Mouse (Mus musculus): ENCODE results near the gene Ap2a1. TPM values are rescaled to one million over a fixed set of nuclear protein-coding genes. Genes with fewer than 3 reads are reported as not detected.

Ap2a1 gene
- total RNA-seq, 1 experiment: 82.5 TPM

- Histone ChIP-seq H3K4me3 (ENCODE audit: insufficient read depth in 1 of 2, low read depth in 1 of 2, low read length in 2 of 2, poor library complexity in 1 of 2, severe bottlenecking in 1 of 2) (no peak within 1 kb of the TSS), H3K36me3 (ENCODE audit: control insufficient read depth, insufficient read depth, low read length, poor library complexity, severe bottlenecking) (no peaks in the 10 kb centered on the region), H3K4me1 (ENCODE audit: control insufficient read depth in 2 of 2, insufficient read depth in 2 of 2, low read length in 2 of 2, poor library complexity in 1 of 2) (no peaks in the 10 kb centered on the region), H3K27ac (ENCODE audit: insufficient read depth, low read depth, low read length, poor library complexity, severe bottlenecking) (no peak within 1 kb of the TSS), H3K9ac (ENCODE audit: insufficient read depth, low read depth, low read length, poor library complexity, severe bottlenecking) (no peak within 1 kb of the TSS), H3K9me3 (ENCODE audit: control insufficient read depth, insufficient read depth, low read depth, low read length) (no peaks in the 10 kb centered on the region)
- no peak for TF ChIP-seq HCFC1 (IDR thresholded peaks at IDR 0.05; ENCODE audit: borderline replicate concordance, insufficient read depth, low read length)
- TF ChIP-seq CHD2 (IDR thresholded peaks at IDR 0.05; ENCODE audit: low read depth, low read length): no peak
- no peak for TF ChIP-seq ZNF384 (IDR thresholded peaks at IDR 0.05; ENCODE audit: low read depth, low read length)
- no peak for TF ChIP-seq ZC3H11A (IDR thresholded peaks at IDR 0.05; ENCODE audit: borderline replicate concordance, low read depth, low read length)
- TF ChIP-seq MAFK (IDR thresholded peaks at IDR 0.05; ENCODE audit: insufficient read depth, low read depth, low read length): no peak
- DNase-seq (ENCODE audit: low read depth, low spot score): no peak
- in situ Hi-C loops (cut with MboI; ENCODE audit: low sequenced_read_pairs in 2 of 2, unreplicated experiment in 2 of 2): no loop called here
Observed at GRCm38 (mm10) chr7:44942904-44943303, 13.6 kb upstream of the Ap2a1 start, which contains the start of gene Tsks. Gene Tsks, plus strand, starts transcription at chr7:44943204.

- Histone ChIP-seq H3K9ac (ENCODE audit: insufficient read depth, low read depth, low read length, poor library complexity, severe bottlenecking) (no peak overlapping the region), H3K4me3 (ENCODE audit: insufficient read depth in 1 of 2, low read depth in 1 of 2, low read length in 2 of 2, poor library complexity in 1 of 2, severe bottlenecking in 1 of 2) (peak overlapping the region in 1 of 2 experiments; percentile 9; a peak in 1 of 4 replicates), H3K36me3 (ENCODE audit: control insufficient read depth, insufficient read depth, low read length, poor library complexity, severe bottlenecking) (no peaks in the 10 kb centered on the region), H3K4me1 (ENCODE audit: control insufficient read depth in 2 of 2, insufficient read depth in 2 of 2, low read length in 2 of 2, poor library complexity in 1 of 2) (no peaks in the 10 kb centered on the region), H3K27ac (ENCODE audit: insufficient read depth, low read depth, low read length, poor library complexity, severe bottlenecking) (no peak overlapping the region), H3K9me3 (ENCODE audit: control insufficient read depth, insufficient read depth, low read depth, low read length) (no peaks in the 10 kb centered on the region)
- peak; percentile 72 for DNase-seq (ENCODE audit: low read depth, low spot score)
- in situ Hi-C loops (cut with MboI; ENCODE audit: low sequenced_read_pairs in 2 of 2, unreplicated experiment in 2 of 2): no loop called here
- TF ChIP-seq ZNF384 (IDR thresholded peaks at IDR 0.05; ENCODE audit: low read depth, low read length): no peak
- TF ChIP-seq CHD2 (IDR thresholded peaks at IDR 0.05; ENCODE audit: low read depth, low read length): peak; percentile 90
- TF ChIP-seq HCFC1 (IDR thresholded peaks at IDR 0.05; ENCODE audit: borderline replicate concordance, insufficient read depth, low read length): no peak
Observed at GRCm38 (mm10) chr7:44938680-44939079, 9.4 kb upstream of the Ap2a1 start.

GRCm38 (mm10) chr7:44928570-44928969, 726 bp downstream of the Ap2a1 start:
- Histone ChIP-seq H3K4me1 (ENCODE audit: control insufficient read depth in 2 of 2, insufficient read depth in 2 of 2, low read length in 2 of 2, poor library complexity in 1 of 2) (peaks cover 0 to 10% of the 10 kb centered on the region in 2 experiments; a peak in 1 of 4 replicates), H3K9ac (ENCODE audit: insufficient read depth, low read depth, low read length, poor library complexity, severe bottlenecking) (peak overlapping the region; percentile 82), H3K4me3 (ENCODE audit: insufficient read depth in 1 of 2, low read depth in 1 of 2, low read length in 2 of 2, poor library complexity in 1 of 2, severe bottlenecking in 1 of 2) (peak overlapping the region; percentile 79 to 94), H3K36me3 (ENCODE audit: control insufficient read depth, insufficient read depth, low read length, poor library complexity, severe bottlenecking) (peaks cover 2% of the 10 kb centered on the region; the same call in 1 of the 2 replicates), H3K27ac (ENCODE audit: insufficient read depth, low read depth, low read length, poor library complexity, severe bottlenecking) (no peak overlapping the region), H3K9me3 (ENCODE audit: control insufficient read depth, insufficient read depth, low read depth, low read length) (no peaks in the 10 kb centered on the region)
- TF ChIP-seq ZC3H11A (IDR thresholded peaks at IDR 0.05; ENCODE audit: borderline replicate concordance, low read depth, low read length): no peak
- TF ChIP-seq HCFC1 (IDR thresholded peaks at IDR 0.05; ENCODE audit: borderline replicate concordance, insufficient read depth, low read length): no peak
- TF ChIP-seq CHD2 (IDR thresholded peaks at IDR 0.05; ENCODE audit: low read depth, low read length): no peak
- TF ChIP-seq MAFK (IDR thresholded peaks at IDR 0.05; ENCODE audit: insufficient read depth, low read depth, low read length): no peak
- no peak for TF ChIP-seq ZNF384 (IDR thresholded peaks at IDR 0.05; ENCODE audit: low read depth, low read length)
- in situ Hi-C loops (cut with MboI; ENCODE audit: low sequenced_read_pairs in 2 of 2, unreplicated experiment in 2 of 2): no loop called here
- no peak for DNase-seq (ENCODE audit: low read depth, low spot score)

- no peak overlapping the region for H3K9ac ChIP-seq (ENCODE audit: insufficient read depth, low read depth, low read length, poor library complexity, severe bottlenecking)
- H3K4me3 ChIP-seq (ENCODE audit: insufficient read depth in 1 of 2, low read depth in 1 of 2, low read length in 2 of 2, poor library complexity in 1 of 2, severe bottlenecking in 1 of 2): no peak overlapping the region
- DNase-seq (ENCODE audit: low read depth, low spot score): peak; percentile 63
- H3K9me3 ChIP-seq (ENCODE audit: control insufficient read depth, insufficient read depth, low read depth, low read length): no peaks in the 10 kb centered on the region
- H3K36me3 ChIP-seq (ENCODE audit: control insufficient read depth, insufficient read depth, low read length, poor library complexity, severe bottlenecking): peaks cover 5% of the 10 kb centered on the region; the same call in 1 of the 2 replicates
- H3K27ac ChIP-seq (ENCODE audit: insufficient read depth, low read depth, low read length, poor library complexity, severe bottlenecking): no peak overlapping the region
- in situ Hi-C loops (cut with MboI; ENCODE audit: low sequenced_read_pairs in 2 of 2, unreplicated experiment in 2 of 2): no loop called here
- H3K4me1 ChIP-seq (ENCODE audit: control insufficient read depth in 2 of 2, insufficient read depth in 2 of 2, low read length in 2 of 2, poor library complexity in 1 of 2): peaks cover 0 to 12% of the 10 kb centered on the region in 2 experiments; a peak in 2 of 4 replicates
- TF ChIP-seq ZC3H11A (IDR thresholded peaks at IDR 0.05; ENCODE audit: borderline replicate concordance, low read depth, low read length) (no peak), CHD2 (IDR thresholded peaks at IDR 0.05; ENCODE audit: low read depth, low read length) (no peak), HCFC1 (IDR thresholded peaks at IDR 0.05; ENCODE audit: borderline replicate concordance, insufficient read depth, low read length) (no peak), ZNF384 (IDR thresholded peaks at IDR 0.05; ENCODE audit: low read depth, low read length) (no peak), MAFK (IDR thresholded peaks at IDR 0.05; ENCODE audit: insufficient read depth, low read depth, low read length) (no peak)
Observed at GRCm38 (mm10) chr7:44925468-44925867, 3.8 kb downstream of the Ap2a1 start.

GRCm38 (mm10) chr7:44922530-44922929, 6.8 kb downstream of the Ap2a1 start:
- no peak for DNase-seq (ENCODE audit: low read depth, low spot score)
- Histone ChIP-seq H3K4me3 (ENCODE audit: insufficient read depth in 1 of 2, low read depth in 1 of 2, low read length in 2 of 2, poor library complexity in 1 of 2, severe bottlenecking in 1 of 2) (no peak overlapping the region), H3K9ac (ENCODE audit: insufficient read depth, low read depth, low read length, poor library complexity, severe bottlenecking) (no peak overlapping the region), H3K27ac (ENCODE audit: insufficient read depth, low read depth, low read length, poor library complexity, severe bottlenecking) (no peak overlapping the region), H3K36me3 (ENCODE audit: control insufficient read depth, insufficient read depth, low read length, poor library complexity, severe bottlenecking) (peaks cover 5% of the 10 kb centered on the region; the same call in 1 of the 2 replicates), H3K9me3 (ENCODE audit: control insufficient read depth, insufficient read depth, low read depth, low read length) (no peaks in the 10 kb centered on the region), H3K4me1 (ENCODE audit: control insufficient read depth in 2 of 2, insufficient read depth in 2 of 2, low read length in 2 of 2, poor library complexity in 1 of 2) (peaks cover 0 to 3% of the 10 kb centered on the region in 2 experiments; a peak in 1 of 4 replicates)
- in situ Hi-C loops (cut with MboI; ENCODE audit: low sequenced_read_pairs in 2 of 2, unreplicated experiment in 2 of 2): no loop called here
- no peak for TF ChIP-seq HCFC1 (IDR thresholded peaks at IDR 0.05; ENCODE audit: borderline replicate concordance, insufficient read depth, low read length)
- no peak for TF ChIP-seq ZNF384 (IDR thresholded peaks at IDR 0.05; ENCODE audit: low read depth, low read length)
- TF ChIP-seq ZC3H11A (IDR thresholded peaks at IDR 0.05; ENCODE audit: borderline replicate concordance, low read depth, low read length): no peak
- no peak for TF ChIP-seq MAFK (IDR thresholded peaks at IDR 0.05; ENCODE audit: insufficient read depth, low read depth, low read length)
- no peak for TF ChIP-seq CHD2 (IDR thresholded peaks at IDR 0.05; ENCODE audit: low read depth, low read length)

All from ES-E14 (cell line).